Mouse (Mus musculus) liver, adult 2 months (tissue): Measurements from ENCODE around the gene H2-T23.

Experiments used
- CTCF ChIP-seq: fragments of 200-500 bp; IDR thresholded peaks from 2 replicates; pipeline ENCODE4 v1.5.1; 2011; ENCODE audit warnings: low read depth, low read length, control low read depth
- POLR2A ChIP-seq: fragments of 200-500 bp; IDR thresholded peaks from 2 replicates; pipeline ENCODE4 v1.6.1; 2011; ENCODE audit warnings: low read length, control low read depth; ENCODE audit not compliant: insufficient read depth; ENCODE audit errors: extremely low read depth

DNA sequence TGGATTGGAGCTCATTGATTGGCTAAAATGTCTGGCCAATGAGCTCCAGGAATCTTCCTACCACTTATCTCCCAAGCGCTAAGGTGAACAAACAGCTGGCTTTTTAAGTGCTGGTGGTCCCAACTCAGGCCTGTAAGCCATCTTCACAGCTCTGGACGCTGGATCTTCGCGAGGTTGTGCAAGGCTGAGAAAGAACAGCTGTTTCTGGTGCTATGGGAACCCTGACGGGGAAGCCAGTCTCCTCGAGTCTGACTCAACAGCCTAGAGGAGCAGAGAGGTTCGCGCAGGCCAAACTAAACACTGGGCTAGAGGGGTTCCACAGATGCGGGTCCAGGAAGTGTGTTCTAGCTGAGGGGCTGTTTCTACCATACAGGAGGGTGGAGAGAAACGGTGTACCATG, 40.9 kb downstream of the H2-T23 start:
- TF ChIP-seq CTCF (no peak), POLR2A (no peak)
